Mouse (Mus musculus): ENCODE data around the gene Slitrk1. TPM values are rescaled to one million over a fixed set of nuclear protein-coding genes. Genes with fewer than 3 reads are reported as not detected.
A peak's percentile ranks its signal among the peaks of the same experiment; 100 is the strongest.

Gene Slitrk1
- polyA plus RNA-seq (2015; fragmentation: Nextera tagmentation; extraction: Ambion mirVana) = 22.9 and 23.7 TPM in 2 replicates

DNA sequence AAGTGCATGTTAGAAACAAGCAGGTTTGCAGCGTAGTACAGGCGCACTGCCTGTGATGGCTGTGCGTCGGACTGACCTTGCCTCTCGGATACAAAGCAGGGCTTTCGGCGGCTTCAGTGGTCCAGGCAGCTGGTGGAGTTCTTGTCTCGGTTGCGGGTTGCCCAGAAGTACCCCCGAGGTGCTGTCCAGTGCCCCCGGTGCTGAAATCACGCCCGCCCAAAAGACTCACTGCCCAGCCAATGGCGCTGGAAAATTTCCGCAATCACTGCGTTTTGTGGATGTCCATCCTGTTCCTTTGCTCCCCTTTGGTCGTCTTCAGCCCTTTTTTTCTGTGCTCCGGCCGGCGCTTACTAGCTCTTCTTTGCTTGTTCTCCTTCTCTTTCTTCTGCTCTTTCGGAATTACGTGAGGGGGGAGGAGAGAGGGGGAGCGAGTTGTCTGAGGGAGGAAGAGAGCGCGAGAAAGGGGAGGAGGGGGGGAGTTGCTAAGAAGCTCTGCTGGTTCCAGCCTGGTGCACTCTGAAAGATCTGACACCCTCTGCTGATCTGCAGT lies at the start of gene Slitrk1:
Gene Slitrk1, minus strand, starts transcription at position 445 of the 550 bp plus-strand sequence.
- H3K4me3 ChIP-seq (replicated peaks) = peak within 1 kb of the TSS; percentile 68
- under 1% methylated on average over 25 of the region's 25 CpGs for WGBS

DNA sequence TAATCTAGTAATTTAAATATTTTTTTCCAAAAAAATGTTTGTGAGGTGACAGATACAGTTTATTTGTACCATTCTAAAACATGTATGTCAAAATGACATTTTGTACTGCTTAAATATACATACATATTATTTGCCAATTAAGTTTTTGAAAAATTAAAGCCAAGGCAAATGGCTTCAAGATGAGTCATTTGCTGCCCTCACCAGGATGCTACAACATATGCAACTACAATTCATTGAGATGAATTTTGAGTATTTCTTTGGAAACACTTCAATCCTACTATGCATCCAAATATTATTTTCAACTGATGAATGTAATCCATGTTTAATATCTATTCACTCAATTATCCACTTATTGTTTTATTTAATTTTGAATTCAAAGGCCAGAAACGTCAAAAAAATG lies 21.8 kb upstream of the Slitrk1 start:
- Histone ChIP-seq H3K4me3 (replicated peaks) (no peak overlapping the region), H3K9me3 (no peaks in the 10 kb centered on the region), H3K4me1 (replicated peaks) (no peaks in the 10 kb centered on the region), H3K27me3 (no peaks in the 10 kb centered on the region), H3K36me3 (no peaks in the 10 kb centered on the region), H3K4me2 (replicated peaks) (no peak overlapping the region), H3K9ac (replicated peaks) (no peak overlapping the region), H3K27ac (no peak overlapping the region)
- 70% methylated on average over 1 of the region's 1 CpGs for WGBS
- ATAC-seq = no peak

More for the DNA sequence above, at the start of gene Slitrk1:
- Histone ChIP-seq H3K27ac (peak within 1 kb of the TSS; percentile 94), H3K4me2 (replicated peaks) (peak within 1 kb of the TSS; percentile 91), H3K36me3 (no peaks in the 10 kb centered on the region), H3K9me3 (no peaks in the 10 kb centered on the region), H3K27me3 (no peaks in the 10 kb centered on the region), H3K4me1 (replicated peaks) (peaks cover 30% of the 10 kb centered on the region), H3K9ac (replicated peaks) (peak within 1 kb of the TSS; percentile 86)
- peak; percentile 81 for ATAC-seq

DNA sequence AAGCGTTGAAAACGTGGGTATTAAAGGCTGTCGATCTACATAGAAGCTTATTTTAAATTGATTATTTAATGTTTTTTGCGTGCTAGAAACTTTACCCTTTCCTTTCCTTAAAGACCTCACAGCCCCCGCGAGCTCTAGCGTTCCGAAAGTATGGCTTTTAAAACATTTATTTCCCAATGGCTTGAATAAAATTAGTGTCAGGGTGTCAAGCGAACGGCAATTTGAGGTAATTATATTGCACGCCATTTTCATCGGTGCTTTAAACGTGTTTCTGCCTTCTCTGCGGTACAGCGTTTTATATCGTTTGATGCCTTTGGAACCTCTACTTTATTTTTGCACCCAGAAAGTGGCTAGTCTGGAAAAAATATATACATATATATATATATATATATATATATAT lies 378 bp upstream of the Slitrk1 start:
- Histone ChIP-seq H3K4me3 (replicated peaks) (peak overlapping the region; percentile 68), H3K4me2 (replicated peaks) (peak overlapping the region; percentile 91), H3K9ac (replicated peaks) (peak overlapping the region; percentile 86; the same call in 1 of the 2 replicates), H3K4me1 (replicated peaks) (peaks cover 25% of the 10 kb centered on the region), H3K9me3 (no peaks in the 10 kb centered on the region), H3K27ac (peak overlapping the region; percentile 94), H3K27me3 (no peaks in the 10 kb centered on the region), H3K36me3 (no peaks in the 10 kb centered on the region)
- ATAC-seq = no peak
- WGBS = 7% methylated on average over 16 of the region's 16 CpGs

DNA sequence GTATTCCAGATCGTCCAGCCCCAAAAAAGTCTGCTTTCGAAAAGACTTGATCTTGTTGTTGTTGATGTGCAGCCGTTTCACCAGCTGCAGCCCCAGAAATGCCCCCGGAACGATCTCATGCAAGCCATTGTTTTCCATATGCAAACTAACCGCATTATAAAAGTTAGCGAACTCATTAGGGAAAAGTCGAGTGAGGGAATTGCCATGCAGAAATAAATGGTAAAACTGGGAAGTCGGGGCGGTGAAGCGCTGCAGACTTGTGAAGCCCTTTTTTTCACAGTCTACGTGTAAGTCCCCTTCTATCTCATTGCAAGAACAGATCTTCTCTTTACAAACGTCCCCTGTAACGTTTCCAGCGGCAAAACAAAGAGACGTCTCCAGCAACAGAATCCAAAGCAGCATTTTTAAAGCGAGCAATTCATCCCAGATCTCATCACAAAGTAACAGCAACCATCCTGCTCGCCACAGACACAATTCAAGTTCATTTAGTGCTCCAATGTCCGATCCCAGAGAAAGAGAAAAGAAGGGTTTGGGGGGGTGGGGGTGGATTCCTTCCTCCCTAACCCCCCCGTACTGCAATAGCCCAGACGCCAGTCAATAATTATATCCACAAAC lies 975 bp downstream of the Slitrk1 start:
- Histone ChIP-seq H3K4me3 (replicated peaks) (peak overlapping the region; percentile 68), H3K27ac (peak overlapping the region; percentile 94), H3K9me3 (no peaks in the 10 kb centered on the region), H3K27me3 (no peaks in the 10 kb centered on the region), H3K36me3 (no peaks in the 10 kb centered on the region), H3K9ac (replicated peaks) (peak overlapping the region; percentile 86), H3K4me2 (replicated peaks) (peak overlapping the region; percentile 91), H3K4me1 (replicated peaks) (peaks cover 31% of the 10 kb centered on the region)
- ATAC-seq = no peak
- WGBS = under 1% methylated on average over 21 of the region's 21 CpGs

DNA sequence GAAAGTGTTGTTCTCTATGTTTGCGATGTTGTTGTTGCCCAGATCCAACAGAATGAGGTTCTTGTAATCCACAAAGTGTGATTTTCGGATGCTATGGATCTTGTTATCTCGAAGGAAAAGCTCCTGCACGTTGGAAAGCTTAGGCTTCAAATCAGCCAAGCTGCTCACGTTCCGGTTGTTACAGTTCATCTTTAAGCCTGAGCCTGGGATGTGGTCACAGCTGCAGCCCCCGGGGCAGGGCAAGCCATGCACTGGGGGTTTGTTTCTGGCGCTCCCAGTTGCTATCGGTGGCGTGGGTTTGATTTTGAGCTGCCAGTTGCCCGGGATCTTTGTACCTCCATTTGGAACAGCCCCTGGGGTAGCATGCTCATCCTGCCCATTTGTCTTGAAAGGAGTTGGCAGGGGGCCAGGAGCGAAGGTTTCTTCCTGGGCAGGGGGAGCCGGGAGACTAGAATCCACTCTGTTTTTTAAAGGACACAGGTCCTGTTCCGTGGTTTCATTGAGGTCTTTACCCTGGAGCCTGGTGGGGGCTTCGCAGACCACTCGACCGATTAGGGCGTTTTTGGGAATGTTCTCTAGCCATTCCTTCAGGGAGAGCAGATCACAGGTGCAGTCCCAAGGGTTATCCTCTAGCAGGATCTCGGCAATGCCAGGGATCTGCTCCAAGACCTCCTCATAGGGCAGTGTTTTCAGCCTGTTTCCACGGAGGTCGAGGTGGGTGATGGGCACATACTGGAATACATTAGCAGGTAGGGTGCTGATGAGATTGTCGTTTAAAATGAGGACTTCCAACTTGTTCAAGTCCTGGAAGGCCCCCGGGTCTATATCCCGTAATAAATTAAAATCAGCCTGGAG lies 1.7 kb downstream of the Slitrk1 start:
- H3K4me1 ChIP-seq (replicated peaks) = peaks cover 31% of the 10 kb centered on the region
- H3K36me3 ChIP-seq = no peaks in the 10 kb centered on the region
- H3K27me3 ChIP-seq = no peaks in the 10 kb centered on the region
- 1% methylated on average over 24 of the region's 24 CpGs for WGBS
- ATAC-seq = peak; percentile 35
- no peaks in the 10 kb centered on the region for H3K9me3 ChIP-seq
- H3K9ac ChIP-seq (replicated peaks) = peak overlapping the region; percentile 86
- peak overlapping the region; percentile 94 for H3K27ac ChIP-seq
- H3K4me2 ChIP-seq (replicated peaks) = peak overlapping the region; percentile 91
- H3K4me3 ChIP-seq (replicated peaks) = peak overlapping the region; percentile 68

DNA sequence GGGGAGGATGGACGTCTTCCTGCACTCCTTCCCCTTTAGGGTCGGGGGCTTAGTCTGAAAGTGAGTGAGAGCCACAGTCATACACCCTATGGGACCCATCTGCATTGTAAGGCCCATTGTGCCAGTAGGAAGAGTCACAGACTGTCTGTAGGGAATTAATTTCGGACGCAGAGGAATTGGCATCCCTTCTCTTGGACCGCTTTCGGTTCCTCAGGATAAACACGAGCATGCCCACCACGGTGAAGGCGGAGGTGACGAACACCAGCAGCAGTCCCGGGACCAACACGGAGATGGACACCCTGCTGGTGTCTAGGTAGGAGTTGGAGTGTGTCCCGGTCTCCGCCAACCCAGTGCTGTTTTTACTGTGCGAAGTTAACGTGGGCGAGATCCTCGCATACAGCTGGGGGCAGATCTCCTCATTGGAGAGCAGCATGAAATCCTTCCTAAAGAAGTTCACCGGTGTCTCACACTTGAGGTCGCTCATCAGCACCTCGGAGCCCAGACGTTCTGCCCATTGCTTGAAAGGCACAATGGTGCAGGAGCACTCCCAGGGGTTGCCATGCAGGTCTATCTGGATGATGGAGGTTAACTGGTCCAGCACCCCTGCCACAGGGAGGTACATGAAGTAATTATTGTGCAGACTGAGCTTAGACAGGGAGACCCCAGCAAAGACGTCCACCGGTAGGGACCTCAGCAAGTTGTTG lies 2.7 kb downstream of the Slitrk1 start:
- WGBS = 1% methylated on average over 24 of the region's 24 CpGs
- Histone ChIP-seq H3K27ac (peak overlapping the region; percentile 94), H3K4me2 (replicated peaks) (peak overlapping the region; percentile 91), H3K4me1 (replicated peaks) (peaks cover 31% of the 10 kb centered on the region), H3K9me3 (no peaks in the 10 kb centered on the region), H3K4me3 (replicated peaks) (peak overlapping the region; percentile 68), H3K27me3 (no peaks in the 10 kb centered on the region), H3K36me3 (no peaks in the 10 kb centered on the region), H3K9ac (replicated peaks) (peak overlapping the region; percentile 86)
- ATAC-seq = peak; percentile 22

DNA sequence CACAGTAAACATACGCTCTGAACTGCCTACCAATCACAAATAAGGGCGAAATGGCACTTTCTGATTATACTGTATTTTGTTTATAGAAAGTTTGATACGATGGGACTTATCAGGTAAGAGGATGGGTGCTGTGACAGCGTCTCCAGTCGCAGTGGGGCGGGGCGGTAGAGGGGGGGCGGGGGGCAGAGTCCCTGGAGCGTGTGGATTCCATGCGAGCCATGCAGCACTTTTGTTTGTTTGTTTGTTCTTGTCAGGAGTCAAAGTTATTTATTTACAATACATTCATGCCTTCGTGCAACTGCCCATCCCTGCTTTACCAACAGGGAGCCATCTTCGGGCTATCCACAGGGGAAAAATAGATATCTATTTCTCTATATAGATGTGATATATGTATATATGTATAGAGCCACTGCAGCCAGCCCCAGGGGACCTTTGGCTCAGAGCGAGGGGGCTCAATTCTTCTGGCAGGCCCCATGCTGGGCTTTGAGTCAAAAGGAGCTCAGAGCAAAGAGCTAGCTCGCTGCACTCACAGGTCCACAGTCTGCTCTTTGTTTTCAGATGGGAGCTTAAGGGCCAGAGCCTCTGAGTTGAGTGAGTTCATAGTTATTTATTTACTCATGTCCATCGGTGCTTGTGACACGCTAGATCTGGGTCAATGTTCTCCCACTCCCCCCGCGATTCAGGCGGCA lies 3.4 kb downstream of the Slitrk1 start:
- peak; percentile 17 for ATAC-seq
- H3K4me2 ChIP-seq (replicated peaks) = peak overlapping the region; percentile 91
- no peaks in the 10 kb centered on the region for H3K9me3 ChIP-seq
- peak overlapping the region; percentile 68 for H3K4me3 ChIP-seq (replicated peaks)
- peak overlapping the region; percentile 94 for H3K27ac ChIP-seq
- peaks cover 31% of the 10 kb centered on the region for H3K4me1 ChIP-seq (replicated peaks)
- H3K9ac ChIP-seq (replicated peaks) = peak overlapping the region; percentile 86
- WGBS = 1% methylated on average over 19 of the region's 19 CpGs
- no peaks in the 10 kb centered on the region for H3K36me3 ChIP-seq
- H3K27me3 ChIP-seq = no peaks in the 10 kb centered on the region

DNA sequence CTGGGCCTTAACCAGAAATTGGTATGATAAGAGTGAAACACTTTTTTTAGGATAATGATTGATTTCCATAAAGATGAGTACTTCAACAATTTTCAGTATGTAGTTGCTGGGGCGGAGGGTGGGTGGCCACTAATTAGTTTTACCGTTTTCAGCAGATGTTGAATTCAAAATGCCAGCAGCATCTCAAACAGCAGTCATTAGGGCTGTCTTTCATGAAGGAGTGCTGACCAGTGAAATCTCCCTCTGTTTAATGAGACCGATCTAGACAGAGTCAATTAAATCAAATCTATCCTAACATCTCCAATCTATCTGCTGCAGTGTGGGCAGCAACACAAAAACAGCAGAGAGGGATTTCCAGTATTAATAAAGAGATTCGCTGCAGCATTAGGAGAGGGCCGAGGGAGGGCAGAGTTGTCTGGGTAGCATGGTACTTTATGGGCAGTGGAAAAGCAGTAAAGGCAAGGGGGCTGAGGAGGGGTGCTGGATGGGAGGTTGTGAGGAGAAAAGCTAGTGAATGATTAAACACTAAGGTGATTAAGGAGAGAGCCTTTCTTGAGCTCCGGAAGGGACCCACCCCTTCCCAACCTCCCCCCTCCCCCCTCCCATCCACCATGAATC lies 4.5 kb downstream of the Slitrk1 start:
- ATAC-seq = peak; percentile 32
- H3K4me3 ChIP-seq (replicated peaks) = peak overlapping the region; percentile 68
- H3K4me1 ChIP-seq (replicated peaks) = peaks cover 31% of the 10 kb centered on the region
- H3K27ac ChIP-seq = peak overlapping the region; percentile 65
- 4% methylated on average over 6 of the region's 6 CpGs for WGBS
- no peaks in the 10 kb centered on the region for H3K27me3 ChIP-seq
- peak overlapping the region; percentile 91 for H3K4me2 ChIP-seq (replicated peaks)
- H3K9me3 ChIP-seq = no peaks in the 10 kb centered on the region
- H3K36me3 ChIP-seq = no peaks in the 10 kb centered on the region
- peak overlapping the region; percentile 55 for H3K9ac ChIP-seq (replicated peaks)

DNA sequence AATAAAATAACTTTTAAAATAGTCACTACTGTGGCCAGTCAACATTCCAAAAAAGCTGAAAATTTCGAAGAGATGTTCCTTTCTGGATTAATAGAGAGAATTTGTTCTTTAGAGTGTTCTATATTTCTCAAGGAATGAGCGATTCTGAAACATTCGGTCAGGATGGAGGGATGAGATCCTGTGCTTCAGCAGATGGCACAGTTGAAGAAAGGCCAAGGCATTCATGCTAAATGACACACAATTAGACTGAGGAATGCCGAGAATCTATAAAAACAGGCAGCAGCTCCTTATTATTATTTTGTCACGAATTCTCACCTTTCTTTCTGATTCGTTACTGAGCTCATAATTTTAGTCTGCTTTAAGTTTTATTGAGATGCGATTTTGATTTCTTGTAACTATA lies 15.4 kb downstream of the Slitrk1 start:
- Histone ChIP-seq H3K4me3 (replicated peaks) (no peak overlapping the region), H3K27me3 (no peaks in the 10 kb centered on the region), H3K4me2 (replicated peaks) (no peak overlapping the region), H3K9me3 (no peaks in the 10 kb centered on the region), H3K36me3 (no peaks in the 10 kb centered on the region), H3K27ac (no peak overlapping the region), H3K4me1 (replicated peaks) (no peaks in the 10 kb centered on the region), H3K9ac (replicated peaks) (no peak overlapping the region)
- WGBS = 84% methylated on average over 7 of the region's 7 CpGs
- no peak for ATAC-seq

DNA sequence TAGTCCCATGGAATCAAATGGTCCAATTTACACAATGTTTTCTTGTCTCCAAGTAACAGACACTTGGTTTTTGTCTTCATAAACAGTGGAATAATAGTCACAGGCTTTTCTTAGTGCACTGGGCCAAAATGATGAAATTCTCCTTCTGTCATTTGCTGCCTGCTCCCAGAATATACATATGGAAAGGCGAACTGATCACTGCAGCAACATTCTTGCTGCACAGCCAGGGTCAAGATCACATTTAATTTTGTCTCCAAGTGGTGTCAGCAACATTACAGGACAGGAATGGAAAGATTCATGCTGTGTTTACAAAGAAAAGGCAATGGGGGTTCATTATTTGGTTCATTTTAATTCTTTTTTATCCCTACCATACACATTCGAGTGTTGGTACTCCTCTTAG lies 18.5 kb downstream of the Slitrk1 start:
- 48% methylated on average over 2 of the region's 2 CpGs for WGBS
- no peak overlapping the region for H3K4me2 ChIP-seq (replicated peaks)
- no peaks in the 10 kb centered on the region for H3K9me3 ChIP-seq
- no peak overlapping the region for H3K9ac ChIP-seq (replicated peaks)
- no peaks in the 10 kb centered on the region for H3K4me1 ChIP-seq (replicated peaks)
- no peaks in the 10 kb centered on the region for H3K27me3 ChIP-seq
- H3K36me3 ChIP-seq = no peaks in the 10 kb centered on the region
- ATAC-seq = no peak
- H3K4me3 ChIP-seq (replicated peaks) = no peak overlapping the region
- H3K27ac ChIP-seq = no peak overlapping the region

DNA sequence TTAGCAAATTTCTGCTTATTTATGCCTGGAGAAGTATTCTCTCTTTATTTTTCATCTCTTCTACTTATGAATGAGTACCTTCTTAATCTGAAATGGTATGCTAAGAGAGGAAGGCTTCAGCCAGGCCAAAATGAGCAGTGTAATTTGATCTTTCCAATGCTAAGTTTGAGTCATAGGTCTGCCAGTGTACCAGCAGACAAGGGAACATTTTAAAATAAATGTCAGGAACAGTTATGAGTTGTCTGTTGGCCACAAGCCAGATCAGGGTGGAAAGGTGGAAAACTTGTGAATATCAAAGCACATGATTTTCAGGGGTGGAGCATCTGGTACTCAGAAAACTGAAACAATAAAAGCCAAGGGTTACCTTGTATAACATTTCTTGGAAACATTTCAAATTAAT lies 46.1 kb downstream of the Slitrk1 start:
- H3K27ac ChIP-seq = no peak overlapping the region
- H3K36me3 ChIP-seq = no peaks in the 10 kb centered on the region
- H3K9me3 ChIP-seq = no peaks in the 10 kb centered on the region
- no peaks in the 10 kb centered on the region for H3K27me3 ChIP-seq
- H3K4me1 ChIP-seq (replicated peaks) = no peaks in the 10 kb centered on the region
- ATAC-seq = no peak
- no peak overlapping the region for H3K4me3 ChIP-seq (replicated peaks)
- H3K4me2 ChIP-seq (replicated peaks) = no peak overlapping the region
- H3K9ac ChIP-seq (replicated peaks) = no peak overlapping the region

Measured in midbrain, embryonic 13.5 days (tissue).